Mouse (Mus musculus) CH12.LX (cell line): ENCODE results near the gene Pex16. TPM values are rescaled to one million over a fixed set of nuclear protein-coding genes. Genes with fewer than 3 reads are reported as not detected.
A peak's percentile ranks its signal among the peaks of the same experiment; 100 is the strongest.

Source experiments
- DNase-seq: peaks from one replicate; pipeline ENCODE4 v3.0.0-alpha.2; 2013; ENCODE audit errors: extremely low read depth
- H3K27ac ChIP-seq: 2 replicates; pipeline ENCODE4 v1.5.1; 2012; ENCODE audit warnings: low read depth, mild to moderate bottlenecking, control low read depth, moderate library complexity; ENCODE audit not compliant: insufficient read depth
- H3K27me3 ChIP-seq: replicated peaks from 2 replicates; pipeline ENCODE3; 2012; ENCODE audit warnings: inconsistent platforms
- H3K36me3 ChIP-seq, 2 experiments: replicated peaks in 1 of 2; 2 replicates each; pipeline versions ENCODE3 to v1.6.1; 2012; ENCODE audit warnings: inconsistent platforms in 1 of 2, low read length in 1 of 2, mild to moderate bottlenecking in 1 of 2, mixed read lengths in 1 of 2, moderate library complexity in 1 of 2; ENCODE audit not compliant: control insufficient read depth in 1 of 2, insufficient read depth in 1 of 2
- H3K4me1 ChIP-seq, 2 experiments: 2 replicates each; pipeline ENCODE4 v1.6.1; 2012; ENCODE audit warnings: inconsistent platforms in 1 of 2, moderate library complexity in 1 of 2; ENCODE audit not compliant: insufficient read depth in 2 of 2, control insufficient read depth in 1 of 2
- H3K4me2 ChIP-seq: 2 replicates; pipeline ENCODE4 v1.6.1; 2012; ENCODE audit warnings: low read depth, mild to moderate bottlenecking, control low read depth; ENCODE audit not compliant: poor library complexity, insufficient read depth, severe bottlenecking
- H3K4me3 ChIP-seq, 3 experiments: fragments of 150-350 bp in 1 of 3; sonication (generic) in 1 of 3; replicated peaks in 1 of 3; 2 replicates each; pipeline versions ENCODE3 to v1.5.1; 2011 to 2012; ENCODE audit warnings: low read depth in 2 of 3, low read length in 2 of 3, mild to moderate bottlenecking in 2 of 3, moderate library complexity in 2 of 3, control low read depth in 1 of 3, improper control_type of control experiment in 1 of 3, inconsistent platforms in 1 of 3, mixed read lengths in 1 of 3; ENCODE audit not compliant: poor library complexity in 1 of 3
- H3K79me2 ChIP-seq: replicated peaks from 2 replicates; pipeline ENCODE4 v1.6.1; 2012; ENCODE audit warnings: mild to moderate bottlenecking, moderate library complexity; ENCODE audit not compliant: control insufficient read depth, poor library complexity, insufficient read depth, severe bottlenecking; ENCODE audit errors: extremely low read depth
- H3K9ac ChIP-seq: 2 replicates; pipeline ENCODE4 v1.6.1; 2012; ENCODE audit warnings: low read depth, mild to moderate bottlenecking, control low read depth, moderate library complexity; ENCODE audit not compliant: insufficient read depth
- H3K9me3 ChIP-seq: replicated peaks from 2 replicates; pipeline ENCODE3; 2012; ENCODE audit warnings: low read length, inconsistent platforms, mixed read lengths
- BHLHE40 ChIP-seq: IDR thresholded peaks from 2 replicates; pipeline ENCODE4 v1.6.1; 2011; ENCODE audit warnings: mild to moderate bottlenecking, low read depth, low read length, improper control_type of control experiment
- CHD1 ChIP-seq: IDR thresholded peaks from 2 replicates; pipeline ENCODE4 v1.6.1; 2012; ENCODE audit warnings: low read depth, low read length, improper control_type of control experiment, inconsistent platforms
- CTCF ChIP-seq, 2 experiments: IDR thresholded peaks in 1 of 2; conservative IDR thresholded peaks in 1 of 2; 2 replicates each; pipeline ENCODE4 v1.5.1; 2011 to 2012; ENCODE audit warnings: low read depth in 2 of 2, low read length in 2 of 2, improper control_type of control experiment in 1 of 2, inconsistent platforms in 1 of 2, mild to moderate bottlenecking in 1 of 2, moderate library complexity in 1 of 2
- ELF1 ChIP-seq: IDR thresholded peaks from 2 replicates; pipeline ENCODE4 v1.6.1; 2014; ENCODE audit warnings: low read depth, mild to moderate bottlenecking, inconsistent platforms, low read length, improper control_type of control experiment
- EP300 ChIP-seq: IDR thresholded peaks from 2 replicates; pipeline ENCODE4 v1.6.1; 2011; ENCODE audit warnings: low read length, improper control_type of control experiment
- HCFC1 ChIP-seq: IDR thresholded peaks from 2 replicates; pipeline ENCODE4 v1.6.1; 2012; ENCODE audit warnings: low read depth, mild to moderate bottlenecking, inconsistent platforms, low read length, improper control_type of control experiment
- JUN ChIP-seq: IDR thresholded peaks from 2 replicates; pipeline ENCODE4 v1.6.1; 2011; ENCODE audit warnings: low read depth, mild to moderate bottlenecking, low read length, improper control_type of control experiment, moderate library complexity; ENCODE audit not compliant: insufficient read depth
- JUND ChIP-seq: conservative IDR thresholded peaks from 2 replicates; pipeline ENCODE4 v1.6.1; 2011; ENCODE audit warnings: low read depth, low read length, improper control_type of control experiment
- KAT2A ChIP-seq: IDR thresholded peaks from 2 replicates; pipeline ENCODE4 v1.6.1; 2012; ENCODE audit warnings: low read length, improper control_type of control experiment, inconsistent platforms; ENCODE audit not compliant: insufficient replicate concordance
- MAX ChIP-seq: IDR thresholded peaks from 2 replicates; pipeline ENCODE4 v1.6.1; 2011; ENCODE audit warnings: low read length, improper control_type of control experiment
- MXI1 ChIP-seq: IDR thresholded peaks from 2 replicates; pipeline ENCODE4 v1.6.1; 2011; ENCODE audit warnings: mild to moderate bottlenecking, low read depth, low read length, improper control_type of control experiment
- MYC ChIP-seq: IDR thresholded peaks from 2 replicates; pipeline ENCODE4 v1.6.1; 2011; ENCODE audit warnings: low read depth, mild to moderate bottlenecking, improper control_type of control experiment, low read length
- NRF1 ChIP-seq: IDR thresholded peaks from 2 replicates; pipeline ENCODE4 v1.6.1; 2014; ENCODE audit warnings: low read depth, mild to moderate bottlenecking, inconsistent platforms, low read length, improper control_type of control experiment, moderate library complexity
- PAX5 ChIP-seq: IDR thresholded peaks from 2 replicates; pipeline ENCODE4 v1.6.1; 2012; ENCODE audit warnings: low read length, inconsistent platforms, mixed read lengths
- RCOR1 ChIP-seq: conservative IDR thresholded peaks from 2 replicates; pipeline ENCODE4 v1.6.1; 2012; ENCODE audit warnings: low read depth, mild to moderate bottlenecking, inconsistent platforms, low read length, improper control_type of control experiment
- SIN3A ChIP-seq: IDR thresholded peaks from 2 replicates; pipeline ENCODE4 v1.6.1; 2012; ENCODE audit warnings: low read length, improper control_type of control experiment, inconsistent platforms
- UBTF ChIP-seq: IDR thresholded peaks from 2 replicates; pipeline ENCODE4 v1.6.1; 2012; ENCODE audit warnings: low read depth, mild to moderate bottlenecking, inconsistent platforms, low read length, improper control_type of control experiment, moderate library complexity
- USF2 ChIP-seq: conservative IDR thresholded peaks from 2 replicates; pipeline ENCODE4 v1.6.1; 2011; ENCODE audit warnings: low read depth, low read length, improper control_type of control experiment
- ZC3H11A ChIP-seq: IDR thresholded peaks from 2 replicates; pipeline ENCODE4 v1.6.1; 2012; ENCODE audit warnings: low read depth, mild to moderate bottlenecking, inconsistent platforms, low read length, improper control_type of control experiment
- ZMIZ1 ChIP-seq: IDR thresholded peaks from 2 replicates; pipeline ENCODE4 v1.6.1; 2012; ENCODE audit warnings: low read depth, mild to moderate bottlenecking, inconsistent platforms, low read length, improper control_type of control experiment
- ZNF384 ChIP-seq: IDR thresholded peaks from 2 replicates; pipeline ENCODE4 v1.6.1; 2012; ENCODE audit warnings: low read depth, low read length, improper control_type of control experiment, inconsistent platforms
- dilution Hi-C: fragments of 300-500 bp; cut with MboI; formaldehyde crosslinking; loops from 2 replicates; pipeline ENCODE4 v1.14.3; 2020; ENCODE audit warnings: low sequenced_read_pairs; ENCODE audit not compliant: extremely low pct_unique_long_range_greater_than_20kb, extremely low pct_ligation_motif_present
- in situ Hi-C: fragments of 300-500 bp; cut with MboI; formaldehyde crosslinking; loops from 3 replicates; pipeline ENCODE4 v1.14.3; 2019; ENCODE audit warnings: low sequenced_read_pairs, low pct_ligation_motif_present, low pct_unique_long_range_greater_than_20kb, mixed read lengths
- polyA plus RNA-seq: library from polyadenylated mRNA; unstranded; fragments of >175 nt; gene quantifications from 2 replicates; pipeline ENCODE4 v1.2.1, GENCODE M21; 2012; ENCODE audit warnings: low read depth; ENCODE audit not compliant: insufficient read length
- total RNA-seq, 2 experiments: library from RNA; depleted of rRNA; stranded (reverse); fragments of 300-350 nt in 1 of 2; fragments of >200 nt in 1 of 2; gene quantifications; 2 replicates each; pipeline ENCODE4 v1.2.3; 2012 to 2014

Pex16 gene
- total and polyA plus RNA-seq, 3 experiments = 28.7 to 44.0 (median 36.6) TPM

DNA sequence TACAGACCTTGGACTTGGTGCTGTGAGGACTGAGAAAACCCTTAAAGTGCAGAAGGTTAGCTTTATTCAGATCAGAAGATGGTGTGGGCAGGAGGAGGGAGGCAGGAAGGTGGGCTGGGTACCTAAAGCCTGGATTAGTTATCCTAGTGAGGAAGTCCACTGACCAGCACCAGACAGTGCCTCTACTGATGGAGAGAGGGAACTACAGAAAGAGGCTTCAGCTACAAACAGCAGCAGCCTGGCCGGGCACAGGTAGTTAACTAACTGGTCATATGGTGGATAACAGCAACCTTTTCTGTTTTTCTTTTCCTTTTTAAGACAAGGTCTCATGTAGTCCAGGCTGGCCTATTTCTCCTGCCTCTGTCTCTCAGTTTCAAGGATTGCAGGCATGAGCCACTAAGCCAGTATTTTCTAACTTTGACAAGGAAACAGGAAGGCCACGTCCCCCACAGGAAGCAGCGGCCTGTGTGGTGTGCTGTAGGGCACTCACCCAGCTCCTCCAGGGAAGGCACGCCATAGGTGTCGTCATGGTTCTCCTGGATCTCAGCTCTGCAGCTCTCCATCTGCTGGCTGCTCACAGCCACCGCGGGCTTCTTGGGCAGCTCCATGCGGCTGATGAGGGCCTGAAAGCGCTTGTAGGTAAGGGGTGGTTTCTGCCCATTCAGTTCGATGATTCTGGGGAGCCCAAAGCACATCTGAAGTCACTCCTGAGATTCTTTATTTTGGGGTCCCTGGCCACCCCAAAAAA, 48.1 kb downstream of the Pex16 start:
- dilution Hi-C loops = no loop called here
- Histone ChIP-seq H3K4me3 (no peak overlapping the region), H3K36me3 (peaks cover 85 to 100% of the 10 kb centered on the region in 2 experiments), H3K27me3 (no peaks in the 10 kb centered on the region), H3K4me1 (peaks cover 0 to 14% of the 10 kb centered on the region in 2 experiments; a peak in 2 of 4 replicates), H3K9me3 (no peaks in the 10 kb centered on the region), H3K4me2 (no peak overlapping the region), H3K27ac (no peak overlapping the region), H3K9ac (no peak overlapping the region), H3K79me2 (peaks cover 5% of the 10 kb centered on the region; the same call in 1 of the 2 replicates)
- no peak for TF ChIP-seq ZMIZ1
- peak; percentile 18 to 41; a peak in 2 of 4 replicates for TF ChIP-seq CTCF (conservative IDR thresholded peaks at IDR 0.05 in 1 of 2, IDR thresholded peaks at IDR 0.05 in 1 of 2; ENCODE audit: low read depth in 2 of 2, low read length in 2 of 2)
- DNase-seq = no peak
- in situ Hi-C loops = no loop called here

- peaks cover 0 to 19% of the 10 kb centered on the region in 2 experiments; a peak in 2 of 4 replicates for H3K4me1 ChIP-seq
- peaks cover 80 to 99% of the 10 kb centered on the region in 2 experiments for H3K36me3 ChIP-seq
- no peak overlapping the region for H3K27ac ChIP-seq
- peaks cover 9% of the 10 kb centered on the region; the same call in 1 of the 2 replicates for H3K79me2 ChIP-seq
- H3K27me3 ChIP-seq = no peaks in the 10 kb centered on the region
- H3K4me3 ChIP-seq = no peak overlapping the region
- no peaks in the 10 kb centered on the region for H3K9me3 ChIP-seq
- no peak overlapping the region for H3K9ac ChIP-seq
- DNase-seq = no peak
- TF ChIP-seq NRF1 = no peak
- no peak for TF ChIP-seq USF2
- dilution Hi-C loops (no loop called here), in situ Hi-C loops (no loop called here)
- no peak overlapping the region for H3K4me2 ChIP-seq
Measured at GRCm38 (mm10) chr2:92423156-92423555, 48.7 kb downstream of the Pex16 start.

DNA sequence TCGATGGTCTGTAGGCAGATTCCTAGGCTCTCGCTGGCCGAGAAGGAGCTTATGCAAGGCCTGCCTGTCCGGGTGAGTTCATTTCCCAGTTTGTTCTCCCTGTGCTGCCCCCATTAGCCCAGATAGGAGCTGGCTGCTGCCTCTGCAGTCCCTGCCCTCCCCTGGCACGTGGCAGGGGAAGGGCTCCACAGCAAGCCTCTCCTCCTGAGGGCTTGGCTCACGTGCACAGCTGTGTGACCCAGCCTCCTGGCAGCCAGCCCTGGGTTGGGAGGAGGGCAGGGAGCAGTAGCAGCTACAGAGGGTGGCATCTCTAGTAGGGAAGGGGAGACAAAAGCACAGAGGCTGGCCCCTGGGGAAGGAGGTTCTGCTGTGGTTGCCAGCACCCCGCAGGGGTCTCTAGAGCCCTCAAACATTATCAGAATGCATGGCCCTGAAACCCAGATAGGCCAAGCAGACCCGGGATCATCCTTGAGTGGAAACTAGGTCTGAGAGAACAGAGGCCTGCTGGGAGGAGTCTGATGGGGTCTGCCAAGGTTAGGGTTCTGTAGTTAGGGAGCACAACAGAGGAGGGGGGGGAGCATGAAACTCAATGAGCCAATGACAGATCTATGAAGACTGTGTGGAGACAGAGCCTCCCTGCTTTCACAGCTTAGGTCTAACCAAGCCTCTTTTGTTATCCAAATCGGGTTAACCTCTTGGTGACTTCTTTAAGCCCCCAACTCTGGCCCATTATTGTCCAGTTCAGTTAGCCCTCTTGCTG, 49.4 kb downstream of the Pex16 start:
- no peak overlapping the region for H3K27ac ChIP-seq
- H3K4me1 ChIP-seq = peaks cover 0 to 27% of the 10 kb centered on the region in 2 experiments; a peak in 2 of 4 replicates
- H3K27me3 ChIP-seq = no peaks in the 10 kb centered on the region
- no peaks in the 10 kb centered on the region for H3K9me3 ChIP-seq
- in situ Hi-C loops = no loop called here
- H3K9ac ChIP-seq = no peak overlapping the region
- TF ChIP-seq ELF1 = no peak
- no peak for TF ChIP-seq CHD1
- TF ChIP-seq UBTF = no peak
- no peak for TF ChIP-seq MAX
- no peak for TF ChIP-seq EP300
- TF ChIP-seq PAX5 = no peak
- TF ChIP-seq BHLHE40 = no peak
- TF ChIP-seq JUND = no peak
- no peak for TF ChIP-seq NRF1
- TF ChIP-seq MYC = no peak
- TF ChIP-seq SIN3A = no peak
- TF ChIP-seq ZNF384 = no peak
- no peak for TF ChIP-seq MXI1
- TF ChIP-seq KAT2A = no peak
- TF ChIP-seq JUN = no peak
- no peak for TF ChIP-seq ZC3H11A
- no peak for TF ChIP-seq RCOR1
- no peak for TF ChIP-seq HCFC1
- TF ChIP-seq, all 38 proteins: peak for 0
- Histone ChIP-seq H3K36me3 (peaks cover 74 to 98% of the 10 kb centered on the region in 2 experiments), H3K4me2 (no peak overlapping the region), H3K79me2 (peaks cover 16% of the 10 kb centered on the region), H3K4me3 (no peak overlapping the region)
- dilution Hi-C loops = no loop called here
- no peak for DNase-seq
